Mouse (Mus musculus): ENCODE measurements around the gene Rsph10b. TPM values are rescaled to one million over a fixed set of nuclear protein-coding genes. Genes with fewer than 3 reads are reported as not detected.

Gene Rsph10b
- total RNA-seq, 1 experiment from 2014 or later, result not detected

DNA sequence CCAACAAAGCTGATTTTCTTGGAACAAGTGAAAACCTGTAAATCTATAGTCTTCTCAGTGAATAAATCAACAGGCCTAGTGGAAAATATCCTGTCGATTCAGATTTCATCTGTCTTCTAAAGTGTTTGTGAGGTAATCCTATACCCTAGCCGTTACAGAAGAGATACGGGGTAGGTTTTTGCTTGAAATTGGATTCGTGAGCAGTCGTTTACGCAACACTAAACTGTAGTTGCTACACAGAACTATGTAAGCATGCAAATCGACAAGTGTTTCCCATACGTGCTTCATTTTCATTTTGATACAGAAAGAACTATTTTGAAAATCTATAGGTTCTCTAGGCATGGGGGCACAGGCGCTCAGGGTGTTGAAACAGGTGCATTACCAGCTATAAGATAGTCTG lies 83.0 kb downstream of the Rsph10b start:
- ATAC-seq (replicated peaks in 1 of 2; ENCODE audit: insufficient read depth in 1 of 2, low FRiP score in 2 of 2, low TSS enrichment in 1 of 2, low read depth in 1 of 2, poor library complexity in 2 of 2, severe bottlenecking in 2 of 2), result no peak

DNA sequence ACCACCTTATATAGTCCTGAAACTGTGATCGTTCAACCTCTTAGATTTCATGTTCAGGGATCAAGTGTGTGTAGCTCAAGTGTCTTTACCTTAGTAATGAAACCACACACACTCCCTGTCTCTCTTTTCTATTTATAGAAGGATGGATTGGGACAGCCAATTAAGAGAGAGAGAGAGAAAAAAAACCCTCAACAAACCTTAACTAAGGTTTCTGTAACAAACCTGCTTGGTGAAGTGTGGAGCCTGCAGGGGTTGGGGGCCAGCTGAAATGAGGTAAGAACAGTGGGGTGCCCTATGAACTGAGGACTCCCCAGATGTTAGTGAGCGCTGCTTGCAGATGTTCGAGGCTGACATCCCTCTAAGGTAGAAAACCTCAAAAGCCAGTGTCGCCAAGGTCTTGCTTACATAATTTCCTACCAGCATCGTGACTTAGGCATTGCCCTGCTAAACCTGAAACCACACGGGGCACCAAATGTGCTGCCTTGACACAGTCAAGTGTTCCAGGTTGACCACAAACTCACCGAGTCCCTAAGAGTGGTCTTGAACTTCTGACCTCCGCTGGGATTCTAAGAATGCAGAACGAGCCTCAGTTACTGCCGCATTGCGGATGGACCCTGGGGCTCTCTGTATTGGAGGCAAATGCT lies 93.9 kb downstream of the Rsph10b start, which contains the start of gene Ocm:
TSS of gene Ocm (minus strand) at position 51 of the 644 bp plus-strand sequence.
- peak; percentile 22 to 53; a peak in 1 of 4 replicates for ATAC-seq (replicated peaks in 1 of 2; ENCODE audit: insufficient read depth in 1 of 2, low FRiP score in 2 of 2, low TSS enrichment in 1 of 2, low read depth in 1 of 2, poor library complexity in 2 of 2, severe bottlenecking in 2 of 2)

DNA sequence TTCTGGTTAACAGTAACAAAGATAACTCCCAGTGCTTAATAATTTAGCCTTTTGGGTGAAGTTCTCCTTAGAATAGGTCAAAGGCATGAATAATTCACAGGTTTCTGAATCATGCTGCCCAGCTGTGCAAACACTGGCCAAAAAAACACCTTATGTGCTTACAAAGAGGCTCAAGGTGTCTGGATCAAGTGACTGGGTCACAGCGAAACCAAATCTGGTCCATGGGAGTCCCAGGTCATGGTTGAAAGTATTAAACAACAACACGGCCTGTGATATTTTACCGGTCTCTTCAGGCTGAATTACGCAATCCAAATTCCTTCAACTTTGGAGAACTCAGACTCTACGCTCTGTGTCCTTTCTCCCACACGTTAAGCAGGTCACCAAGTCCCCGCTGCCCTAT lies 99.7 kb downstream of the Rsph10b start:
- no peak for ATAC-seq (replicated peaks in 1 of 2; ENCODE audit: insufficient read depth in 1 of 2, low FRiP score in 2 of 2, low TSS enrichment in 1 of 2, low read depth in 1 of 2, poor library complexity in 2 of 2, severe bottlenecking in 2 of 2)

DNA sequence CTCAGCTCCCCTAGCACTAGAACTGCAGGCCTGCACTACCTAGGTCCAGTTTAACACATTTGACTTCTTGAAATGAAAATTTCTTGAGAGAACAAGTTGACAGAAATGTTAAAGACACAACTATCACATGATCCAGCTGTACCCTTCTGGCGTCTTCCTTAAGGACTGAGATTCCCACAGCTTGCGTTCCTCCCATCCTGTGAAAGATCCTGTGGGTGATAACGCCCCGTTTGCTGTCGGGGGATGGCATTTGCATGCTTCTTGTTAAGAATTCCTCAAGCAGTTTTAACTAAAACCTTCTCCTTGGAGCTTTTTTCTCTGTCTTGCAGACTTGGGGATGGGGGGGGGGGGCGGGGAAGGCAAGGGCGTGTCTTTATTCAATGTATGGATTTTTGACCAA lies 101.7 kb downstream of the Rsph10b start:
- no peak for ATAC-seq (replicated peaks in 1 of 2; ENCODE audit: insufficient read depth in 1 of 2, low FRiP score in 2 of 2, low TSS enrichment in 1 of 2, low read depth in 1 of 2, poor library complexity in 2 of 2, severe bottlenecking in 2 of 2)

Other genes starting within 250 kb of the Rsph10b start
- 13.1 and 28.9 TPM in 2 replicates for gene Usp42, start 200.8 kb upstream of the Rsph10b start, total RNA-seq (2017)
- 30.9 and 34.7 TPM in 2 replicates for gene Eif2ak1, start 115.2 kb upstream of the Rsph10b start, total RNA-seq (2017)
- 0.40 TPM in 1 of 2 replicates, not detected in the other for gene Ankrd61, start 35.4 kb upstream of the Rsph10b start, total RNA-seq (2017)
- gene Aimp2, start 23.2 kb upstream of the Rsph10b start, total RNA-seq (2017), result 67.1 and 100 TPM in 2 replicates
- gene Pms2, start 23.1 kb upstream of the Rsph10b start, total RNA-seq (2017), result 42.2 and 48.9 TPM in 2 replicates
- not detected in 2 replicates for gene Gm42421, start 4.9 kb upstream of the Rsph10b start, total RNA-seq (2017)
- 80.4 and 105 TPM in 2 replicates for gene Ccz1, start 81.8 kb downstream of the Rsph10b start, total RNA-seq (2017)
- gene Ocm, start 93.6 kb downstream of the Rsph10b start, total RNA-seq (2017), result not detected in 2 replicates
- 13.7 and 14.6 TPM in 2 replicates for gene Lmtk2, start 167.4 kb downstream of the Rsph10b start, total RNA-seq (2017)